Mouse (Mus musculus) liver, embryonic 12.5 days (tissue): ENCODE results near the gene Slc26a10. TPM values are rescaled to one million over a fixed set of nuclear protein-coding genes. Genes with fewer than 3 reads are reported as not detected.
A peak's percentile ranks its signal among the peaks of the same experiment; 100 is the strongest.
"Not testable (repeated sequence)": the region's sequence is repeated elsewhere in the genome, so short reads cannot be mapped to it uniquely, and the experiment has no call there.

Experiments
- ATAC-seq: fragments of 200-750 bp; cut with Nextera tagmentation; 2 replicates; pipeline ENCODE4 v1.8.0; 2017; ENCODE audit warnings: moderate number of reproducible peaks, mild to moderate bottlenecking, moderate library complexity
- H3K27ac ChIP-seq: fragments of 300-500 bp; sonication (generic); 2 replicates; pipeline ENCODE4 v1.5.1; 2016; ENCODE audit warnings: mild to moderate bottlenecking
- H3K27me3 ChIP-seq: fragments of 300-500 bp; sonication (generic); replicated peaks from 2 replicates; pipeline ENCODE4 v1.6.1; 2016; ENCODE audit warnings: mild to moderate bottlenecking, moderate library complexity
- H3K36me3 ChIP-seq: fragments of 300-500 bp; sonication (generic); 2 replicates; pipeline ENCODE4 v1.6.1; 2016; ENCODE audit warnings: mild to moderate bottlenecking, moderate library complexity
- H3K4me1 ChIP-seq: fragments of 300-500 bp; sonication (generic); 2 replicates; pipeline ENCODE4 v1.6.1; 2016
- H3K4me2 ChIP-seq: fragments of 300-500 bp; sonication (generic); 2 replicates; pipeline ENCODE4 v1.6.1; 2016; ENCODE audit warnings: mild to moderate bottlenecking, moderate library complexity
- H3K4me3 ChIP-seq: fragments of 300-500 bp; sonication (generic); 2 replicates; pipeline ENCODE4 v1.5.1; 2016; ENCODE audit warnings: mild to moderate bottlenecking, moderate library complexity
- H3K9ac ChIP-seq: fragments of 300-500 bp; sonication (generic); 2 replicates; pipeline ENCODE4 v1.6.1; 2016; ENCODE audit warnings: mild to moderate bottlenecking, moderate library complexity
- H3K9me3 ChIP-seq: fragments of 300-500 bp; sonication (generic); replicated peaks from 2 replicates; pipeline ENCODE4 v1.6.1; 2016; ENCODE audit warnings: mild to moderate bottlenecking, moderate library complexity
- WGBS: fragments of 180-500 bp; shearing (Covaris S2); methylation state at CpG from one replicate; pipeline ENCODE4 v1.1.7; 2016; ENCODE audit not compliant: insufficient replicate concordance; 5-methylcytosine and 5-hydroxymethylcytosine counted together
- polyA plus RNA-seq: library from polyadenylated mRNA; unstranded; fragments of >200 nt; fragmentation: Nextera tagmentation; extraction: Ambion mirVana; gene quantifications from 2 replicates; pipeline ENCODE4 v1.2.1, GENCODE M21; 2016

Gene Slc26a10
- polyA plus RNA-seq, 1 experiment from 2014 or later = 3.0 TPM

DNA sequence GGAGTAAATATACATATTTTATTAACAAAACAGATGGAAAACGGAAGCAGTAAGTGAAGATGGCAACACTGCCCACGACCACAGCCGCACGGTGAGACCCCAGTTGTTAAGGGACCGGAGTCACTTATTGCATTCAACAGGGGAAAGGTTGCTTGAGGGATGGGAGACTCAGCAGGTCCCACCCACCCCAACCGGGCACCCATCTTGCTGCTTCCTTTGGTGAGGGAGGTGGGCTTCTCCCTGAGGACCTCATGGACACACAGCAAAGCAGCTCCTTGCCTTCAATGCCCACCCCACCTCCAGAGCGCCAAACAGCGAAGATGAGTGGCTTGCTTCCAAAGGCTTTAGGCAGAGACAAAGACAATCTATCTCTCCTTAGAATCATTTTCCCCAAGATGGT, 16.7 kb upstream of the Slc26a10 start:
- Histone ChIP-seq H3K27ac (0 out of 2 replicates have a peak overlapping the region, but pooled peaks have one; percentile 30), H3K27me3 (no peaks in the 10 kb centered on the region), H3K4me2 (no peak overlapping the region), H3K9me3 (no peaks in the 10 kb centered on the region), H3K4me3 (no peak overlapping the region), H3K36me3 (peaks cover 59% of the 10 kb centered on the region), H3K4me1 (peaks cover 72% of the 10 kb centered on the region), H3K9ac (no peak overlapping the region)
- no peak for ATAC-seq
- 80% methylated on average over 8 of the region's 8 CpGs for WGBS

DNA sequence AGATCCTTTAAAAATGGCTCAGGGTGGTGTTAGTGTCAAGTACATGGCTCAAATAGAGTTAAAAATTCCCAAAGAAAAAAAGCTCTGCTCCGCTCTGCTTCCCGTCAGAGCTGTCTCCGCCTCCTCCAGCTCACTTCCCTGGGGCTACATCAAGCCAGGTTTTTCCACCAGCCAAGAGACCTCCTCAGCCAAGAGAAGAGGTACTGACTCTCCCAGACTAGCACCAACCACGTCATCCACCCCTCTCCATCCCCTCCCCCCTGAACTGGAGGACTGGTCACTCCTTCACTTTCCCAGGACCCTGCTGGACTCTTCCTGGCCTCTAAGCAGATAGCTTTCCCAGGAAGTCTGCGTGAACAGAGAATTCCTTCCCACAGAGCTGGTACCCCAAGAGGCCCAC, 15.9 kb upstream of the Slc26a10 start:
- H3K9me3 ChIP-seq = no peaks in the 10 kb centered on the region
- peak overlapping the region; percentile 90 for H3K27ac ChIP-seq
- peaks cover 52% of the 10 kb centered on the region for H3K36me3 ChIP-seq
- 61% methylated on average over 5 of the region's 5 CpGs for WGBS
- no peak for ATAC-seq
- peak overlapping the region; percentile 80 for H3K4me2 ChIP-seq
- peak overlapping the region; percentile 80 for H3K4me3 ChIP-seq
- no peaks in the 10 kb centered on the region for H3K27me3 ChIP-seq
- H3K4me1 ChIP-seq = peaks cover 74% of the 10 kb centered on the region
- H3K9ac ChIP-seq = peak overlapping the region; percentile 94

DNA sequence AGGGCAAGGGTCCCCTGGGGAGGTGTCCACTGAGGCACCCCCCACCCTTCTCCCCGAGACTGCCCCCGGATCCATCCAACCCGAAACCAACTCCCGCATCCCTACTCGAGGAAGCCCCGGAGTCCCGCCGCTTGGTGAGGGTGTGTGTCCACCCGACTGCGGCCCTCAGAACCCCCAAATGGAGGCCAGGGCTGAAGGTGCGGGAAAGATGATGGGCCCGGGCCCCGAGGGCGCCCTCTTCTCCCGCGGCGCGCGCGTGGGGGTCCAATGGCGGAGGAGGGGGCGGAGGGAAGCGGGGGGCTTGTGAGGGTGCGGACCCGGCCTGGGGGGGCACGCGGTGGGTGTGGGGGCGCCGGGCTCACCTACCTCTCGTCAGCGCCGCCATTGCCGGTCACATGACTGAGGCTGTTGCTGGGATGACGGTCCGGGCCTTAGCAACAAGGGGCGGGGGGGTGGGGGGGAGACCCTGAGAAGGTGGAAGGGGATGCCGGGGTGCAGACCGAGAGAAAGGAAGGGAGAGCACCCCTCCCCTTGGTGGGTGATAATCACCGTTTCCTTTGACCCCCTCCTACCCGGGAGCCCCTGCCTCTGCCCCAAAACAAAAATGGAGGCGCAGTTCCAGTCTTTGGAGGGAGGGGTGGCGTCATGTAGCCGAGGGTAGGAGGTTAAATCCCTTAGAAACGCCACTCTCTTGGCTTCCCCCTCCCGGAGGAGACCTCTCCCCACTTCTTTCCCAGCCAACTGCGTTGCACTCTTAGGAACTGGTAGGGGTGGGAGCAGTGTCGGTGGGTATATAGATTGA, 15.1 kb upstream of the Slc26a10 start, which contains the start of gene Dtx3:
Gene Dtx3 (minus strand): TSS at position 401 of the 802 bp plus-strand sequence.
- Histone ChIP-seq H3K9me3 (no peaks in the 10 kb centered on the region), H3K27ac (peak within 1 kb of the TSS; percentile 90), H3K4me2 (peak within 1 kb of the TSS; percentile 80), H3K4me1 (peaks cover 77% of the 10 kb centered on the region), H3K4me3 (peak within 1 kb of the TSS; percentile 80), H3K9ac (peak within 1 kb of the TSS; percentile 94), H3K36me3 (peaks cover 43% of the 10 kb centered on the region), H3K27me3 (no peaks in the 10 kb centered on the region)
- peak; percentile 36 for ATAC-seq
- WGBS = under 1% methylated on average over 42 of the region's 47 CpGs

DNA sequence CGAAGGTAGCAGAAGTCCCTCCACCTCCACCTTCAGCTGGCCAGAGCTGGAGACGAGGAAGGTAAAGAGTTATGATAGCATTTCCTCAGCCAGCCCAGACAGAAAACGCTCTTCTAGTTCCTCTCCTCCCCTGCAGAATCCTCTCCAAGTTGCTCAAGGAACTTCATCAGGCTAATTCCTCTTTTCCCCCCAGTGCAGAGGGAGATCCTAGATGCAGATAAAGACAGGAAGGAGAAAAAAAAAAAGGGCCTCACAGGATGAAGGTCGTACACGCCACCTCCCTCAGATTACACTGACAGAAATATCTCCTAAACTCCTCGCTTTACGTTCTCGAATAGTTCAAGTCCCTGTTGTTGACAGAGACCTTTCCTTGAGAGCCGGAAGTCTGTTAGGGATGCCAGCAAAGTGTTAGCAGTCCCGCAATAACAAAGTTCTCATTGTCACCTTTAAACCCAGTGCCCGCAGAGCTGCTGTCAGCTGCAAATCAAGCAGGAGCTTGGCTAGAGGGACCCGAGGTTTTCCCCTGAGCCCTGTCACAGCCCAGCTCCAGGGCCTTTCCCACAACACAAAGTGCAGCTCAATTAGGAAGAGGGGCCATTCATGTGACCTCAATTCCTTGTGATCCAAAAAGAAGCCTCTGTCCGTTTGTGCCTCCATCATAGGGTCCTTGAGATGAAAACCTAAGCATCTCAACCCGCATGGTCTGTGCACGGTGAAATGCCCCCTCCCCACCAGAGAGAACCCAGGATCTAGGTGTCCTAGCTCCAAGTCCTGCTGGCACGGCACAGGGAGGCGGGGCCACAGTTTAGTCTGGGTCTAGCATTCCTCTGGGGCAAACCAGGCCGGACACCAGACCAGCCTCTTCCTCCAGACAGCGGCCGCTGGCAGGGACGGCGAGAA, 14.2 kb upstream of the Slc26a10 start:
- Histone ChIP-seq H3K9ac (peak overlapping the region; percentile 94), H3K4me2 (peak overlapping the region; percentile 80), H3K4me3 (peak overlapping the region; percentile 80), H3K27ac (peak overlapping the region; percentile 90), H3K4me1 (peaks cover 78% of the 10 kb centered on the region), H3K36me3 (peaks cover 35% of the 10 kb centered on the region), H3K27me3 (no peaks in the 10 kb centered on the region), H3K9me3 (no peaks in the 10 kb centered on the region)
- WGBS = 6% methylated on average over 22 of the region's 22 CpGs
- peak; percentile 56 for ATAC-seq

DNA sequence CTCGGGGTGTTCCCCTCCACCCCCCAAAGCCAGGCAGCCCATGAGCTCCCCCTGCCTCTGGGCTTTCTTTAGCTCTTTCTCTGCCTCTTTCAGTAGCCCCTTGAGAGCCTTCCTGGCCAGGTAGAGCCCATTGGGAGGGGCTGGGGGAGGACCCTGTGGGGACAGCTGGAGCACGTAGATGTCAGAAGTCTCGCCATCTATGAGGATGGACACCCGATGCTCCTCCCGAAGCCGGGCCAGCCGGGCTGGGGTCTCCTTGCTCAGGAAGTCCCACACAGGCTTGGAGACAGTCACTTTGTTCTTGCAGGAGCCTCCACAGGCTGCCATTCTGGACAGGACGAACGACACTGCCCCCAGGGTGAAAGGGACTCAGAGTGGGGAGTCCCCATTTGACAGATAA, 12.6 kb upstream of the Slc26a10 start:
- H3K4me2 ChIP-seq = peak overlapping the region; percentile 80
- peaks cover 3% of the 10 kb centered on the region; the same call in 1 of the 2 replicates for H3K27me3 ChIP-seq
- H3K9me3 ChIP-seq = no peaks in the 10 kb centered on the region
- 73% methylated on average over 9 of the region's 9 CpGs for WGBS
- no peak for ATAC-seq
- H3K9ac ChIP-seq = no peak overlapping the region
- H3K4me1 ChIP-seq = peaks cover 85% of the 10 kb centered on the region
- peaks cover 18% of the 10 kb centered on the region for H3K36me3 ChIP-seq
- H3K27ac ChIP-seq = peak overlapping the region; percentile 81
- H3K4me3 ChIP-seq = no peak overlapping the region

DNA sequence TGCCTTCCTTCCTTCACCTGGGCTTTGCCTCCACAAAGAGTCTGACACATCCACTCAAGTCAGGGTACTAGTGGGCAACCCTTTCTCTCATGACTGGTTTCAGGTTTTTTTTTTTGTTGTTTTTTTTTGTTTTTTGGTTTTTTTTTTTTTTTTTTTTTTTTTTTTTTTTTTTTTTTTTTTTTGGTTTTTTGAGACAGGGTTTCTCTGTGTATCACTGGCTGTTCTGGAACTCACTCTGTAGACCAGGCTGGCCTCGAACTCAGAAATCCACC, 11.5 kb upstream of the Slc26a10 start:
- ATAC-seq, H3K9me3 ChIP-seq, H3K4me3 ChIP-seq, H3K4me2 ChIP-seq, H3K27me3 ChIP-seq, H3K9ac ChIP-seq: not testable (repeated sequence)
- H3K36me3 ChIP-seq = peaks cover 11% of the 10 kb centered on the region
- peak overlapping the region; percentile 93 for H3K27ac ChIP-seq
- WGBS = 79% methylated on average over 1 of the region's 1 CpGs
- peaks cover 88% of the 10 kb centered on the region for H3K4me1 ChIP-seq

DNA sequence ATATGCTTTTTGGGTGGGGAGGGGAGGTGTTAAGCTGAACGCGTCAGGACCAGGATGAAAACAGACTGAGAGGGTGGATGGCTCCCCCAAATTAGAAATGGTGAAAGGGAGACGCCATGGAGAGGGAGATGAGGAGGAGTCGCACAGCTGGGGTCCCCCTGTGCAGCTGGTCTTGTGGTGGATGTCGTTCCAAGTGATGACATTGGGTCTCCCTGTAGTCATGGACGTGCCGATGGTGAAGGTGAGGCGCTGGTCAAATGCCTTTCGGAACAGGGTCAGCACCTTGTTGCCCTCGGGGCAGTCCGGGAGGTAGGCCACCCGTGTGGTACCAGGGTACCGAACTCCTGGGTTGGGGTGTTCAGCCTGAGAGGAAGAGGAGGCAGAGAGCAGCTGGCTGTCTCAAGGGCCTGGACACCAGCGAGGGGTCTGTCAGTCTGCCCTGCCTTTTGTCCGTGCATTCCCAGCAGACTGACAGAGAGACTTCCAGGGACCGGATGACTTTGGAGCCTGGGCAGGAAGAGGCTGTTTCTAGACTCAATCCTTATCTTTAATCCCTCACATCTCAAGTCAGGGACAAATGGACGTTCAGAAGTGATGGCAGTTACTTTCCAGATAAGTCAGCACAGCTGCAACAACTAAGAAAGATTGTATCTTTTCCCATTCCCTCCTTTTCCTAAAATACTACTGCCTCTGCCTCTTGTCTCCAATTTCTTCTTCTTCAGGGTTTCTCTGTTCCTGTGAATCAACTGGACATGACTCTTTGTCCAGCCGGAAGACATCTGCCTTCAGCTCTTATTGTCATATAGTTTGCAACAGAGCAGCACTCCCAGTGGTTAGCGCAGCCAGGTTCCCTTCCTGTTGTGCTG, 11.0 kb upstream of the Slc26a10 start:
- no peak for ATAC-seq
- peaks cover 84% of the 10 kb centered on the region for H3K4me1 ChIP-seq
- peak overlapping the region; percentile 82 for H3K9ac ChIP-seq
- H3K4me3 ChIP-seq = no peak overlapping the region
- peak overlapping the region; percentile 95 for H3K4me2 ChIP-seq
- H3K27me3 ChIP-seq = peaks cover 7% of the 10 kb centered on the region; the same call in 1 of the 2 replicates
- no peaks in the 10 kb centered on the region; the same call in 1 of the 2 replicates for H3K9me3 ChIP-seq
- peaks cover 16% of the 10 kb centered on the region for H3K36me3 ChIP-seq
- H3K27ac ChIP-seq = peak overlapping the region; percentile 93
- WGBS = 56% methylated on average over 19 of the region's 19 CpGs

DNA sequence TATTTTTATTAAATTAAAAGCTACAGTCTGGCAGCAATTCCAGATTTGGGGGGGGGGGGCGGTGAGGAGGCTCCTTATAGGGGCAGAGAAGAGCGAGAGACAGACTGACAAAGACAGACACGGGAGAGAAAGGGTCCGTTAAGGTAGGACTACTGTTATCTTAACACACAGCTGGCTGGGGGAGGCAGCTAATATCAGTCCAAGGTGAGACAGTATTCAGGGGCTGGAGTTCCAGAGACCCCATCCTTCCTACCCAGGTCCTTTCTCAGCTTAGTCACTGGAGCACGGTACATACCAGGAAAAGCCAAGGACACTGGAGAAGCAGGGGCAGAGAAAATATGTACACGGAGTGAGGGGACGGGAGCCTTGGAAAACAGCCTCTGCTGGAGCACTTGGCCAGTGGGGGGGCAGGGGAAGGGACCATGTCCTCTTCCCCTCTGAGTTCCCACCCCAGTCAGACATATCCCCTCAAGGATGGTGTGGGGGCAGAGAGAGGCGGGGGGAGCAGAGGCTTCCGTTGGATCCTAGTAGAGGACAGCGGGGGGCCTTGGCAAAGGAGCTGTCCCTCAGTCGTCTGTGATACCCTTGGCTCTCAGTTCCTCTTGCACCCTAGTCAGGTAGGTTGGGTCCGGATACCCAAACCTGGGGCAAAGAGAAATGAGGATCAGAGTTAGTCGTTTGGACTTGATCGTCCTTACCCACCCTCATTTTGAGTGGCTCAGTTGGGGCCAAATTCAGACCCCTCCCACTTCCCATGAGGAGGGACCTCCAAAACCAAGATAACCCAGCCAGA, 10.1 kb upstream of the Slc26a10 start:
- peaks cover 17% of the 10 kb centered on the region for H3K36me3 ChIP-seq
- WGBS = 18% methylated on average over 14 of the region's 14 CpGs
- peaks cover 7% of the 10 kb centered on the region; the same call in 1 of the 2 replicates for H3K27me3 ChIP-seq
- peak overlapping the region; percentile 82 for H3K9ac ChIP-seq
- H3K4me1 ChIP-seq = peaks cover 77% of the 10 kb centered on the region
- H3K4me3 ChIP-seq = peak overlapping the region; percentile 69
- ATAC-seq = peak; percentile 50
- H3K9me3 ChIP-seq = no peaks in the 10 kb centered on the region; the same call in 1 of the 2 replicates
- peak overlapping the region; percentile 93 for H3K27ac ChIP-seq
- H3K4me2 ChIP-seq = peak overlapping the region; percentile 95

DNA sequence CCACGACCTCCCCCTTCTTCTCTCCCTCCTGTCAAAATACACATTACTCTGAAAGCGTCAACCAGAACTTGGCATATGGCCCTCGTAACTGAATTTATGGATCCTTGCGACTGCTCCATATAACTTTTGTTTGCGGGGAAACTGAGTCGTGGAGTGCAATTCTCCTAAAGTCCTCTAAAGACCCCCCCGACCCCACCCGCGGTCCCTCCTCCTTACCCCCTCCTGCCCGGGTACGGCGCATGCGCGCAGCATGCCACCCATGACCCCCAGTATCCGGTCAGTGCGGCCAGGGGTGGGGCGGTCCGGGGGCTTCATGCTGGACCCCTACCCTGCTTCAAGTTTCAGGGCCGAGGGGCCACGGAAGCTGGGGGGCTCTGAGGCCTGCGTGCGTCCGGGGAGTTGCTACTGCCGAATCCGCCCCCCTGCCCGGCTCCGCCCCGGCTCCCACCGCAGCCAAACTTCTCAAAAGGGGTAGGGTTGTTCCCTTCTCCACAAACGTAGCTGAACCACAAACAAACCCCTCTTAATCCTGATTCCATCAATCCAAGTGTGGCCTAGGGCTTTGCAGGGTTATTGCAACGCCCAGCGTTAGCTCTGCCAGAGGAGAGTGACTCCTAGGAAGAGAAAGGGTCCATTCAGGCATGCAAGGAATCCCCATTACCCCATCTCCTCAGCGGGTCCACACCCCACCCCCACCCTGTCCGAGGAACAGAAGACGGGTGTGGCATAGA, 9.4 kb upstream of the Slc26a10 start, which contains the start of gene Arhgef25:
Gene Arhgef25 (minus strand): TSS at position 433 of the 731 bp plus-strand sequence.
- Histone ChIP-seq H3K9me3 (no peaks in the 10 kb centered on the region; the same call in 1 of the 2 replicates), H3K4me2 (peak within 1 kb of the TSS; percentile 95), H3K4me1 (peaks cover 74% of the 10 kb centered on the region), H3K9ac (peak within 1 kb of the TSS; percentile 82), H3K27ac (peak within 1 kb of the TSS; percentile 93), H3K4me3 (peak within 1 kb of the TSS; percentile 69), H3K36me3 (peaks cover 22% of the 10 kb centered on the region), H3K27me3 (peaks cover 7% of the 10 kb centered on the region; the same call in 1 of the 2 replicates)
- WGBS = 2% methylated on average over 35 of the region's 35 CpGs
- ATAC-seq = peak; percentile 8

DNA sequence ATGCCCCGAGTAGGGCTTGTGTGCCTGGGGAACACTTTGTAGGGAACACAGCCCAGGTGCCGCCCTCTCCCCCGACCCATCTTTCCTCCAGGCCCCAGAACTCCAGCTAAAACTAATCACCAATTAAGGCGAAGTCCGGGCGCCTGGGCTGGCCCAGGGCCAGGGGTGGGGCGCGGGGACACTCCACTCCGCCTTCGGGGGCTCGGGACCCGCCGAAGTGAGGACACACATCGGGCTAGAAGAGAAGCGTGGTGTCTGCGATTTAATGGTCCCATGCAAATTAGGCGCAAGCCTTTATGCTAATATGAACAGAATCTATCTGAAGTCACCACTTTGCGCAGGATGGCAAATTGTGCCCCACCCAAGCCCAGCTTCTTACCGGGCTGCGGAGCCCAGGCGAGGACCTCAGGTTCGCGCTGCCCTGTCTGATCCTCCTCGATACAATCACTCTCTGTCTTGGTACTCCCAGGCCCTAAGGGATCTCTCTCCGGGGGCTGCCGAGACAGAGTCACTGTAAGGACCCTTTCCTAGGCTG, 8.7 kb upstream of the Slc26a10 start:
- H3K36me3 ChIP-seq = peaks cover 22% of the 10 kb centered on the region
- peak overlapping the region; percentile 69 for H3K4me3 ChIP-seq
- no peaks in the 10 kb centered on the region; the same call in 1 of the 2 replicates for H3K9me3 ChIP-seq
- peak overlapping the region; percentile 93 for H3K27ac ChIP-seq
- peaks cover 71% of the 10 kb centered on the region for H3K4me1 ChIP-seq
- peak; percentile 63 for ATAC-seq
- under 1% methylated on average over 26 of the region's 26 CpGs for WGBS
- peak overlapping the region; percentile 82 for H3K9ac ChIP-seq
- peaks cover 8% of the 10 kb centered on the region for H3K27me3 ChIP-seq
- H3K4me2 ChIP-seq = peak overlapping the region; percentile 95
